Mouse (Mus musculus) cortical plate, adult 2 months (tissue): ENCODE measurements around the gene Tmem35b.

ENCODE experiments used
- CTCF ChIP-seq: fragments of 200-500 bp; IDR thresholded peaks from 2 replicates; pipeline ENCODE4 v1.5.1; 2011; ENCODE audit warnings: mild to moderate bottlenecking, control low read depth, low read length; ENCODE audit not compliant: insufficient read depth; ENCODE audit errors: extremely low read depth
- POLR2A ChIP-seq: fragments of 200-500 bp; IDR thresholded peaks from 2 replicates; pipeline ENCODE4 v1.6.1; 2011; ENCODE audit warnings: mild to moderate bottlenecking, low read length, control low read depth; ENCODE audit not compliant: insufficient read depth; ENCODE audit errors: extremely low read depth

DNA sequence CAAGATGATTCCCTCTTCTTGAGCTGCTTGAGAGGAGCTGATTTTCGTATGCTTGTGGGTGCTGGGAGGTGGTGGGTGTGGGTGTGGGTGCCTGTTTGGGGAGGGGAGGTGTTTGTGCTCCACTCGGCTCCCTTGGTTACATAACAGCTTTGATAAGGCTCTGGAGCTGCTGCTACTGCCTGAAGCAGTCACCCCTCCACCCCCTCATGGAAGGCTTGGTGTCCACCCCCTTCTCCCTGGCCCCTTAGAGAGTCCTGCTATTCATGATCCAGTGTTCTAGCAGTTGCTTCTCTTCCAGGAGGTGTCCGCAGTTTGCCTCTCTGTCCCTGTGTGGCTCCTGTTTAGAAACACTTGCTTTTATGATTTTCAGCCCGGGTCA, 51.4 kb downstream of the Tmem35b start:
- TF ChIP-seq CTCF = no peak
- no peak for TF ChIP-seq POLR2A
